Mouse (Mus musculus) CD4-positive, CD25-positive, alpha-beta regulatory T cell, adult 2 months (primary cell): ENCODE measurements at regions not wholly inside any gene's neighbourhood (a gene's known extent, or its start where the extent isn't known, plus 50 kb on each side); places are given as distances from the start of the nearest gene placed in this dataset.
"Not testable (repeated sequence)": the region's sequence is repeated elsewhere in the genome, so short reads cannot be mapped to it uniquely, and the experiment has no call there.

Experiments used
- DNase-seq: peaks from one replicate; pipeline ENCODE4 v3.0.0-alpha.2; 2012; ENCODE audit warnings: low read depth, low spot score

DNA sequence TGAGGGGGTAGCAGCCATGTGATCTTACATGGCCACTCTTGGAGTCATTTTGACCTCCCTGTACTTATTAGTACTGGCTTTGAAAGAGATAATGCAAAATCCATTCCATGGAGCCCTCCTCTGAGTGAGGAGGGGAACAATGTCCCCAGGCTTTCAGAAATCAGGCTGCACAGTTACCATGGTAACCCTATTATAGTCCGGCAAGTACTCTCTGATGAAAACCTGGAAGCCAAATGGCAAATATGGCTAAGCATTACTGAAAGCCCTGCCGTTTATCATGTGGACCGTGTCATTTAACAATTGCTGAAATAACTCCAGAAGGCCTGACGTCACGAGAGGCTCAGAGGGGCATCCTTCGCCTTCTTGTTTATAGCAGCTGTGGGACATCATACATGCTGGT lies 82.5 kb upstream of the Xcl1 start:
- no peak for DNase-seq

DNA sequence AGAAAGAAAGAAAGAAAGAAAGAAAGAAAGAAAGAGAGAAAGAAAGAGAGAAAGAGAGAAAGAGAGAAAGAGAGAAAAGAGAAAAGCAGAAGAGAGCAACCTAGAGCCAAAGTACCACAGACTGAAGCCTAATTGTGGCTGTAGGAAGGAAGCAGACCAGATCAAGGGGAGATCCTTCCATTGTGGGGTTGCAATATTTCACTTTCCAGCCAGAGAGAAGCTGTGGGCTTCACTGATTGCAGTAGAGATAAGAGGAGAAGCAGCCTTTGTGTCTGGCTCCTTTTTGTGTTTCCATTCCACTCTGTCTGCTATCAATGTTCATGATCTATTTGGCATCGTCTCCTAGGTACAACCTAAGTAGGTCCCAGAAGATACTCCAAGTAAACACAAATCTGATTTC lies 79.0 kb upstream of the Xcl1 start:
- no peak for DNase-seq

DNA sequence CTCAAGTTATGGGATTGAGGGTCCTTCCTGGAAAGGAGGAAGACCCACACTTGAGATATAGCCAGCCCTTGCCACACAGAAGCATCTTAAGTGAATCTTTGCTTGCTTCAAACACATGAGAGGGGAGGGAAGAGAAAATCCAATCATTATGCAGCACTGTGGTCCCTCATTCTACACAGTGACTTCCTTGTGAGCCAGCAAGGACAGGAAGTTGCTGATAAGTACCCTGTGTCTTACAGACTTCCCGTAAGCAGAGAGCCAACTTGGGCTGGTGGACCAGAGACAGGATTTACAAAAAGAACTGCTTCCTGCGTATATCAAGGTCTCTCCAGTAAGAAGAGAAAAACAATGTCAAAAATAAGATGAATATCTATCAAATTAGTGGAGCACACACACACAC lies 78.1 kb upstream of the Xcl1 start:
- peak; percentile 21 for DNase-seq

DNA sequence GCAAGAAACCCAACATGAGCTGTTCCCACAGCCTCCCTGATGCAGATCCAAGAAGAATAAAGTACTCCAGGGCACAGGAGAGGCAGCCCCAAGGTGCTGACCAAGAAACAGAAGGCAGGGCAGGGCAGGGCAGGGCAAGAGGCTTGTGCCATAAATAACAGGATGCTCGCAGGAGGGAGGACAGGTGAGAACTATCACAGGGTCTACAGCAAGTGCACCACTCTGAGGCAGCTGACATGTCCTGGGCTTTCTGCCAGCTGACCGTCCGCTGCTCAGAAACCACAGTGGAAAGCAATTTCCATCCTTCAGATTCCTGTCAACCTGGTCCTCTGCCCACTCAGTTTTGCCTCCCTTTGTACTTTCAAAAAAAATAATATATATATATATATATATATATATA lies 77.0 kb upstream of the Xcl1 start:
- no peak for DNase-seq

DNA sequence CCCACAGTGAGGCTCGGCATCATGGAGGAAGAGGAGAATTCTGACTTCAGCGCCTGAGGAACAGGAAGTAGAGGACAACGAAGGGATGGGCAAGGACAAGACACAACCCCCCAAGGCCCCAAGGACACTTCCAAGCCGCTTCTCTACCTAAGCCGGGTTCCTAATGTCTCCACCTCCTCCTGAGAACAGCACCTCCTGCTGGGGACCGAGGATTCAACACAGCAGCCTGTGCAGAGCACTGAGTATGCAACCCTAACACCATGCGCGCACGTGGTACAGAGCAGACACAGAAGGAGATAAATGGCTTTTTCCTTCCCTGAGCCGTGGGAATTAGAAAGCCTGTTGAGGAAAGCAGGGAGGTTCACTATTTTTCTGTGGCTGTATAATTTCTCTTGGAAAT lies 64.2 kb upstream of the Xcl1 start:
- peak; percentile 71 for DNase-seq

DNA sequence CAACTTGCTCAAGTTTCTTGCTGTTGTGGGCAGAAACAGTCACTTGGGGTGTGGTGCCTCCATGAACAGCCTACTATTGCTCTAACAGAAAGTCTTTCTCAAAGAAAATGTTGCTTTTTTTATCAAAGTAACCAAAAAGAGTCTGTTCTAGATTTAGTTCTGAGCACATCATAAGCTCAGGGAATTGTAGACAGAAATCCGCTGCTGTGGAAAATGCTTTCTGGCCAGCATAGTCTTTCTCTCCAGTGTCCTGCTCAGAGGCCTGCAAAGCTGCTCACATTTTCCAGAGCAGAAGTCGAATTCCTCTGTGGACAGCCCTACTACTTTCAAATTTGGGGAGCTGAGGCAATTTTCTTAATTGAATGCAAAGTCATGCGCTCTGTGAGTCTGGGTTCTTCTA lies 63.3 kb upstream of the Xcl1 start:
- no peak for DNase-seq

DNA sequence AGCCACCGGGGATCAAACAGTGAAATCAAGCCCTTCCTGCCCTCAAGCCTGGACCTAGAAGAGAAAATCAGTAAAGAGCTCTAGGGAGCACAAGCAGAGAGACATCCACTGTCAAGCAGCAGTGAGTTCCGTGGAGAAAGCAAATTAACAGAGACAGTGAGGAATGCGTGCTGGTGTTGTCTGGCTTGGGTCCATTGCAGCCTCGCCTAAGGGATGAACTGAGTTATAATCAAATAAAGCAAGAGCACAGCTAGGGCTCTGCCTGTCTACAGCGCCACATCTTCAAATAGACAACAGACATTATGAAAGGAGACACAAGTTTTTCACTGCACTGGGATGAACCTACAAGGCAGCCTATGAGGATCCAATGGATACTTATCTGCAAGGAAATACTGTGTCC lies 62.3 kb upstream of the Xcl1 start:
- no peak for DNase-seq

DNA sequence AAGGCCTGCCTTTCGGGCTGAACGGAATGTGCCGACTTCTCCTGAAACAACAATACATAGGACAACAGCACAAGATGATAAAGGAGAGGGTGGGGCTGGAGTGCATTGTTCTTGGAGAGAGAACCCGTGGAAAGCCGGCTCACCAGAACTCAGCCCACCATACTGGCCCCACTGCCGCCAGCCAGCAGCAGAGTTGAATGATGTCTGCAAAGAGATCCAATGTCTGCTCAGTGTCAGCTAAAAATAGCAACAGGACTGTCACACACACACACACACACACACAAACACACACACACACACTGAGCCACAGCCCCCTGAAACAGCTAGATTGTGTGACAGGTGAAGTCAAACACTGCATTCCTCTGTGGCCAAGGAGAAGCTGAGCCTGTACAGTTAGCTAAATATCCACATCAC lies 58.9 kb upstream of the Xcl1 start:
- no peak for DNase-seq

DNA sequence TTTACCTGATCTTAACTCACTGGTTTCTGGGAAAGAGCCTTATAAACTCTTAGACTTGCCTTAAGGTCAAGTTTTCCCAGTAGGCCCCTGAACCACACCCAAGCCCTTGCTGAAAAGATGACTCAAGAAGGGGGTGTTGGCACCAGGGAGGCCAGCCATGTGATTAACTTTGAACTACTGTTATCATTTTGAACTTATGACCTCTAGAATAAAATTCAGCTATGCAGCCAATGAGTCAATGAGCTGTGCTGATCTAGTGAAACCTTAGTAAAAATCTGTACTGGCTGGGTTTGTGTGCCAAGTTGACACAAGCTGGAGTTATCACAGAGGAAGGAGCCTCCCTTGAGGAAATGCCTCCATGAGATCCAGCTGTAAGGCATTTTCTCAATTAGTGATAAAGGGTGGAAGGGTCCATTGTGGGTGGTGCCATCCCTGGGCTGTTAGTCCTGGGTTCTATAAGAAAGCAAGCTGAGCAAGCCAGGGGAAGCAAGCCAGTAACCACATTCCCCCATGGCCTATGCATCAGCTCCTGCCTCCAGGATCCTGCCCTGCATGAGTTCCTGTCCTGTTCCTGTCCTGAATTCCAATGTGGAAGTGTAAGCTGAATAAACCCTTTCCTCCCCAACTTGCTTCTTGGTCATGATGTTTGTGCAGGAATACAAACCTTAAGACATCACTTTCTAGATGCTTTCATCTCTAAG lies 58.0 kb upstream of the Xcl1 start:
- DNase-seq = not testable (repeated sequence)

DNA sequence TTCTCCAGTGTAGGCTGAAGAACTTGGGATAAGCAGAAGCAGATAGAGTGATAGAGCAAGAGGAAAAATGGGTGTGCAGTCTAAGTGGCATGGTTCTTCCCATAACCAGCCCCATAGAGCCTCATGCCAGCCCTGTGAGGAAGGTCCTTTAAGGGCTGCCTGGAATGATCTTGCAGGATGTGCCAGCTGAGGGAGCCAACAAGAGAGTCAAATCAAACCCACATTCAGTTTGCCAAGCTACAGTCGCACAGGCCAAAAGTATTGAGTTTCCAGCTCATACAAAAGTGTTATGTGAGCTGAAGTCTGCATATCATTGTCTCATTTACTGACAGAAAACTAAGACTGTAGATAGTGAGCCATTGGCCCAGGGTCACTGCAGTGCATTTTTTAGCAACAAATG lies 53.7 kb upstream of the Xcl1 start:
- DNase-seq = no peak

DNA sequence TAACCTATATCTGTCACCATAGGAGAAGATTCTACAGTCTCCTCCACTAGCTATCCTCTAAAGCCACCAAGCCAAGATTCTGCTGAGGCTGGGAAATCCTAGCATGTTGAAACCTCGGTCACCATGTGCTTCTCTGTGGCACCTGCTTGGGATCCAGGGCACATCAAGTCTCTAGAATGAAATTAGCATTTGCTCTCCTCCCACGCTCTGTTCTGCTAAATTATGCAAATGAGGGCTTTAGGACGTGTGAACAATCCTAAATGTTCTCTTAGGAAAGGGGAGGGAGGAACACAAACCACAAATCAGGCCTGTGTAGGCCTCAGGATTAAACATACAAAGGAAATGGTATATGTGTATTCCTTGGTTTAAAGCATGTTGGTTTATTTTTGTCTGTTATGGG lies 52.9 kb upstream of the Xcl1 start:
- no peak for DNase-seq

DNA sequence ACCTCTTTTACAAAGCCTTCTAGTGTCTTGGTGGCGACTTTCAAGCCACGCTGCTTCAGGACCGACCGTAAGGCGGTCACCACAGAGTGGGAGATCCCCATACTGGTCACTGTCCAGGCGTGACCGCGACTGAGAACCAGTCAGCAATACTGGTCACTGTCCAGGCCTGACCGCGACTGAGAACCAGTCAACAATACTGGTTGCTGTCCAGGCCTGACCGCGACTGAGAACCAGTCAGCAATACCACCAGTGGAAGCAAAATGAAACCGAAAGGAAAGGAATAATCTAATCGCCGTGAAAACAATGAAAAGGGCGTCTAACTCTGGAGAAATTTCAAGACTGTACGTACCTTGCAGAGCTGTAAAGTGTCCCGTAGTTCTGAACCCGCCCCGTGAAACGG lies 50.2 kb upstream of the Xcl1 start:
- not testable (repeated sequence) for DNase-seq
